Mouse (Mus musculus): Measurements from ENCODE around the gene Top1. TPM values are rescaled to one million over a fixed set of nuclear protein-coding genes. Genes with fewer than 3 reads are reported as not detected.
A peak's percentile ranks its signal among the peaks of the same experiment; 100 is the strongest.

Top1 gene
- polyA plus RNA-seq, 1 experiment, result 38.8 TPM

- Histone ChIP-seq H3K4me1 (ENCODE audit: control insufficient read depth) (peaks cover 24% of the 10 kb centered on the region), H3K9me3 (ENCODE audit: control insufficient read depth, low read length) (no peaks in the 10 kb centered on the region), H3K4me3 (replicated peaks) (peak overlapping the region; percentile 77), H3K27me3 (ENCODE audit: control insufficient read depth) (peaks cover 53% of the 10 kb centered on the region), H3K36me3 (ENCODE audit: control insufficient read depth) (no peaks in the 10 kb centered on the region)
- no peak for TF ChIP-seq TAL1 (IDR thresholded peaks at IDR 0.05; ENCODE audit: low read length)
- TF ChIP-seq GATA1 (IDR thresholded peaks at IDR 0.05; ENCODE audit: low read length), result no peak
Measured at GRCm38 (mm10) chr2:160732420-160732995, 86.8 kb downstream of the Top1 start.

GRCm38 (mm10) chr2:160733131-160733531 lies 87.4 kb downstream of the Top1 start:
- no peak overlapping the region for H3K4me3 ChIP-seq (replicated peaks)
- H3K9me3 ChIP-seq (ENCODE audit: control insufficient read depth, low read length), result no peaks in the 10 kb centered on the region
- peaks cover 24% of the 10 kb centered on the region for H3K4me1 ChIP-seq (ENCODE audit: control insufficient read depth)
- peaks cover 53% of the 10 kb centered on the region for H3K27me3 ChIP-seq (ENCODE audit: control insufficient read depth)
- H3K36me3 ChIP-seq (ENCODE audit: control insufficient read depth), result no peaks in the 10 kb centered on the region
- TF ChIP-seq TAL1 (IDR thresholded peaks at IDR 0.05; ENCODE audit: low read length) (no peak), GATA1 (IDR thresholded peaks at IDR 0.05; ENCODE audit: low read length) (no peak)

GRCm38 (mm10) chr2:160734331-160734730 lies 88.6 kb downstream of the Top1 start:
- H3K4me1 ChIP-seq (ENCODE audit: control insufficient read depth), result peaks cover 24% of the 10 kb centered on the region
- no peak for TF ChIP-seq TAL1 (IDR thresholded peaks at IDR 0.05; ENCODE audit: low read length)
- TF ChIP-seq GATA1 (IDR thresholded peaks at IDR 0.05; ENCODE audit: low read length), result no peak
- no peak overlapping the region for H3K4me3 ChIP-seq (replicated peaks)
- H3K9me3 ChIP-seq (ENCODE audit: control insufficient read depth, low read length), result no peaks in the 10 kb centered on the region
- H3K27me3 ChIP-seq (ENCODE audit: control insufficient read depth), result peaks cover 51% of the 10 kb centered on the region
- no peaks in the 10 kb centered on the region for H3K36me3 ChIP-seq (ENCODE audit: control insufficient read depth)

GRCm38 (mm10) chr2:160735706-160736310 lies 90.1 kb downstream of the Top1 start:
- TF ChIP-seq TAL1 (IDR thresholded peaks at IDR 0.05; ENCODE audit: low read length) (no peak), GATA1 (IDR thresholded peaks at IDR 0.05; ENCODE audit: low read length) (no peak)
- Histone ChIP-seq H3K27me3 (ENCODE audit: control insufficient read depth) (peaks cover 36% of the 10 kb centered on the region), H3K36me3 (ENCODE audit: control insufficient read depth) (no peaks in the 10 kb centered on the region), H3K4me3 (replicated peaks) (no peak overlapping the region), H3K9me3 (ENCODE audit: control insufficient read depth, low read length) (no peaks in the 10 kb centered on the region), H3K4me1 (ENCODE audit: control insufficient read depth) (peaks cover 15% of the 10 kb centered on the region)

GRCm38 (mm10) chr2:160736466-160736865 lies 90.8 kb downstream of the Top1 start:
- Histone ChIP-seq H3K4me1 (ENCODE audit: control insufficient read depth) (peaks cover 9% of the 10 kb centered on the region), H3K27me3 (ENCODE audit: control insufficient read depth) (peaks cover 30% of the 10 kb centered on the region), H3K9me3 (ENCODE audit: control insufficient read depth, low read length) (no peaks in the 10 kb centered on the region), H3K4me3 (replicated peaks) (no peak overlapping the region), H3K36me3 (ENCODE audit: control insufficient read depth) (no peaks in the 10 kb centered on the region)
- TF ChIP-seq TAL1 (IDR thresholded peaks at IDR 0.05; ENCODE audit: low read length) (no peak), GATA1 (IDR thresholded peaks at IDR 0.05; ENCODE audit: low read length) (no peak)

GRCm38 (mm10) chr2:160738354-160738753 lies 92.7 kb downstream of the Top1 start:
- TF ChIP-seq GATA1 (IDR thresholded peaks at IDR 0.05; ENCODE audit: low read length) (no peak), TAL1 (IDR thresholded peaks at IDR 0.05; ENCODE audit: low read length) (no peak)
- H3K27me3 ChIP-seq (ENCODE audit: control insufficient read depth), result peaks cover 11% of the 10 kb centered on the region
- H3K4me3 ChIP-seq (replicated peaks), result no peak overlapping the region
- H3K4me1 ChIP-seq (ENCODE audit: control insufficient read depth), result no peaks in the 10 kb centered on the region
- no peaks in the 10 kb centered on the region for H3K9me3 ChIP-seq (ENCODE audit: control insufficient read depth, low read length)
- H3K36me3 ChIP-seq (ENCODE audit: control insufficient read depth), result no peaks in the 10 kb centered on the region

GRCm38 (mm10) chr2:160739647-160740356 lies 94.1 kb downstream of the Top1 start:
- Histone ChIP-seq H3K4me1 (ENCODE audit: control insufficient read depth) (no peaks in the 10 kb centered on the region), H3K27me3 (ENCODE audit: control insufficient read depth) (no peaks in the 10 kb centered on the region), H3K36me3 (ENCODE audit: control insufficient read depth) (no peaks in the 10 kb centered on the region), H3K4me3 (replicated peaks) (no peak overlapping the region), H3K9me3 (ENCODE audit: control insufficient read depth, low read length) (no peaks in the 10 kb centered on the region)
- no peak for TF ChIP-seq TAL1 (IDR thresholded peaks at IDR 0.05; ENCODE audit: low read length)
- no peak for TF ChIP-seq GATA1 (IDR thresholded peaks at IDR 0.05; ENCODE audit: low read length)

GRCm38 (mm10) chr2:160740521-160741156 lies 95.0 kb downstream of the Top1 start:
- no peak for TF ChIP-seq TAL1 (IDR thresholded peaks at IDR 0.05; ENCODE audit: low read length)
- TF ChIP-seq GATA1 (IDR thresholded peaks at IDR 0.05; ENCODE audit: low read length), result no peak
- H3K36me3 ChIP-seq (ENCODE audit: control insufficient read depth), result no peaks in the 10 kb centered on the region
- H3K4me3 ChIP-seq (replicated peaks), result no peak overlapping the region
- H3K9me3 ChIP-seq (ENCODE audit: control insufficient read depth, low read length), result no peaks in the 10 kb centered on the region
- no peaks in the 10 kb centered on the region for H3K27me3 ChIP-seq (ENCODE audit: control insufficient read depth)
- no peaks in the 10 kb centered on the region for H3K4me1 ChIP-seq (ENCODE audit: control insufficient read depth)

- Histone ChIP-seq H3K36me3 (ENCODE audit: control insufficient read depth) (no peaks in the 10 kb centered on the region), H3K4me1 (ENCODE audit: control insufficient read depth) (no peaks in the 10 kb centered on the region), H3K9me3 (ENCODE audit: control insufficient read depth, low read length) (no peaks in the 10 kb centered on the region), H3K4me3 (replicated peaks) (no peak overlapping the region), H3K27me3 (ENCODE audit: control insufficient read depth) (no peaks in the 10 kb centered on the region)
- TF ChIP-seq TAL1 (IDR thresholded peaks at IDR 0.05; ENCODE audit: low read length) (no peak), GATA1 (IDR thresholded peaks at IDR 0.05; ENCODE audit: low read length) (no peak)
Measured at GRCm38 (mm10) chr2:160741580-160741979, 95.9 kb downstream of the Top1 start.

Measured in erythroblast, embryonic 14.5 days (primary cell).